Mouse (Mus musculus): ENCODE results near the gene Map2k4.

The Map2k4 gene

DNA sequence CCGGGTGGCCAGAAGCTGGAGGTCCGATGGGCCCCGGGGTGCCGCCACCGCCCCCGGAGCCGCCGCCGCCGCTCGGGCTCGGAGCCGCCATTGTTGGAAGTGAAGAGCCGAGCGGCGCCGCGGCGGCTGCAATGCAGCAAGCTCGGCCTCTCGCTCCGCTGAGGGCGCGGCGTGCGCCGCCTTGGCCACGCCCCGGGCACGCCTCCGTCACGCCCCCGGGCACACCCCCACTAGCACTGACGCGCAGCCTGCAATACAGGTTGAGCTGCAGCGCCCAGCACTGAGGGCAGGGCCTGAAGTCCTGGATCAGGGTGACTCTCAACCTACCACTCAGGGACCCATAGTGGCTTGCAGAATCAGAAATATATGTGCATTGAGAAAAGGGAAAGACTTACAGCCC, at the start of gene Map2k4:
Gene Map2k4, minus strand, starts transcription at position 144 of the 400 bp plus-strand sequence.
- peak; percentile 86 for DNase-seq (ENCODE audit: low spot score)

DNA sequence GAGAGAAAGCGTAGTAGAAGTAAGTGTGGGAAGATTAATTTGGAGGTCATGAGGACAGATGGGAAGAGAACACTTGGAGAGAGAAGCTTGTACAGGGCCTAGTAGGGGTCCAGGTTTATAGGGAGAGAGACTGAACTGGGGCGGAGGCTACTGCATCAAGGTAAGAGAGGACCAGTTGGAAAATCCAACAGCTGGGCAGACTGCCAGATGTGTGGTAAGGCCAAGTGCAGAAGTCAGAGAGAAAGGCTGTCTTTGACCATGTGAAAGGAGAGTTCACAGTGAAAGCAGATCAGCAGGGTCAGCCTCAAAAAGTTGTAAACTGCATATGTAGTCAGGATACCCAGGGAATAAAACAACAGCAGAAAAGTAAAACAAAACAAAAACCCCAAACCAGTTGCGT, 36.5 kb upstream of the Map2k4 start:
- DNase-seq (ENCODE audit: low spot score), result no peak

DNA sequence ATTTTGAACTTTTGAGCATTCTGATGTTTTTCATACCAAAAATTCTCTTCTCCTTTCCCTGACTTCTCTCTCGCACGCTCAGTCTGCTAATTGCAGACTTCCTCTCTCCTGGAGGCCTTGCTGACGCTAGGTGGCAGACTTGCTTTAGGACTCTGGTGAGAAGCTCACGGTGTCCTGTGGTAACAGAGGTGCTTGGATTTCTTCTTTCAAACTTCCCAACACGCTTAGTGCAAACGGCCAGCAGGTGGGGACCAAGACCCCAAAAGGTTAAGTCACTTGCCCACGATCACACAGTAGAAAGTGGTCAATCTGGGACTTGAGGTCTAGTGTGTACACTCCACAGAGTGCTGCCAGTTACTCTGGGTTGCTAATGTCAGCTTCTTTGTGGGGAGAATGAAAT, 32.8 kb upstream of the Map2k4 start:
- peak; percentile 45 for DNase-seq (ENCODE audit: low spot score)

DNA sequence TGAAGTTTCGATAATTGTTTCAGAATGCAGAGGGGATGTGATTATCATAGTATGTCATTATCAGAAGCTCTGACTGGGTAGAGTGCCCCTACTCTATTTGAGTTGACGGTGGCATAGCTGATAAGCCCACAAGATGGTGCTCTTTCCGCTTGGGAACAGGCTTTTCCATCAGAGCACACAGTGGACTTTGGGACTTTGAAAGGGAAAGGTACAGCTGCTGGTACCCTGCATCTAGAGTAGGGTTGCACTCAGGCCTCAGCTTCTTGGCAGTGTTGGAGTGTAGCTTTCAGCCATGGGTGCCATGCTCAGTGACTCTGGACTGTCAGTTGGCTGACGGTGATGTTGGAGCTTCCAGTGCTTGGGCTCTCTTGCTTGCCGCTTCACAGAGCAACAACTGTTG, 32.2 kb upstream of the Map2k4 start:
- DNase-seq (ENCODE audit: low spot score), result no peak

DNA sequence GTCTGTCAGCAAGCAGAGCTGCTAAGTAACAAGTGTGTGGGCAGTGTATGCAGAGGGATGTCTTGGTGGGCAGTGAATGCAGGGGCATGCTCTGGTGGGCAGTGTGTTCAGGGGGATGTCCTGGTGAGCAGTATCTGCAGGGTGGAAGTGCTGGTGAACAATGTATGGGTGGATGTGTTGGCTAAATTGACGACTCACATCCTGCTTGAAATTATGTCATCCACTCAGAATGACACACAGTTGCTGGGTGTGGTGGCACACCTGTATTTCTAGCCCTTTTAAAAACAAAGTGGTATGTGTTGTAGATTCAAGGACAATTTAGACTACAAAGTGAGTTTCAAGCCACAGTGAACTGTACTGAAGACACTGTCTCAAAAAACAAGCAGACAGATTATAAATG, 30.1 kb upstream of the Map2k4 start:
- no peak for DNase-seq (ENCODE audit: low spot score)

DNA sequence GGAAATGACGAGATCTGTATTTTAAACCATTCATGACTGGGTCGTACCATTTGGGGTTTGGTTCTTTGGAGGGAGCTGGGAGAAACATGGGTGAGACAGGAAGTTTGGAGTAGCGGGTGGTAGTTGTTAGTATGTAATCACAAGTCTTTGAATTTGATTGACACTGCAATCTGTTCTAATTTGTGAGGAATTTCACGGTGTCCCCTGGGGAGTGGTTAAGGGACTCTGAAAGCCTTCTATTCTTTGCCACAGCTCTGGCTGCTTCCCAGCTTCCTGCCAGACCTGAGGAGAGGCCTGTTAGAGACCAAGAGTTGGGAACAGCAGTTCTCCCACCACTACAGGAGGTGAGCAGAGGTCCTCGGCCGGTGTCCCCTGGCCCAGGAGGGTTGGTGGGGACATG, 28.1 kb upstream of the Map2k4 start:
- DNase-seq (ENCODE audit: low spot score), result no peak

DNA sequence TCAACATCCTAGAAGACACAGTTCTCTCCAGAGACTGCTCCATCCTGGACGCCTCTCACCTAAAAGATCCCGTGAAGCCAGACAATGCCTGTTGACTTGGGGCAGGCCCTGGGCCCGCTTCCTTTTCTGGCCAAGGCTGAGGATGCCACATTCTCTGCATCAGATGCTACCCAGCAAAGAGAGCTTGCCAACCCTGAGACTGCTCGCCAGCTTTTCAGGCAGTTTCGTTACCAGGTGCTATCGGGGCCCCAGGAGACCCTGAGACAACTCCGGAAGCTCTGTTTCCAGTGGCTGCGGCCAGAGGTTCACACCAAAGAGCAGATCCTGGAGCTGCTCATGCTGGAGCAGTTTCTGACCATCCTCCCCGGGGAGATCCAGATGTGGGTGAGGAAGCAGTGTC, 26.3 kb upstream of the Map2k4 start:
- DNase-seq (ENCODE audit: low spot score), result no peak

DNA sequence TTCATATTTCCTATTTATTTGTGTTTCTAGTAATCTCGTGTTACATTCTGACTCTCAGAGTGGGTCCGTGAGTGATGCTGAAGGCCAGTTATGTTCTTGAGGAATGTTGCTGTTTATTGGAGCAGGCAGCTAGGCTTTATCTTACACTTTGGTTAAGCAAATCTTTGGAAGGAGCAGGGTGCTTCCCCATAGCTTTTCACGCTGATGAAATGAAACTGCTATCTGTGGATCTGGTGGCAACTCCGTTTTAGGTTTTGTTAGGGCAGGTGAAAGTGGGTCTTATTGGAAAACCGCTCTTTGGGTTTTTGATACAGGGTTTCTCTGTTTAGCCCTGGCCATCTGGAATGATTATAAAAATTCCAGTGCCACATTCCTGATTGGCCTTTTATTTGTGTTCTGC, 24.0 kb upstream of the Map2k4 start:
- DNase-seq (ENCODE audit: low spot score), result no peak

DNA sequence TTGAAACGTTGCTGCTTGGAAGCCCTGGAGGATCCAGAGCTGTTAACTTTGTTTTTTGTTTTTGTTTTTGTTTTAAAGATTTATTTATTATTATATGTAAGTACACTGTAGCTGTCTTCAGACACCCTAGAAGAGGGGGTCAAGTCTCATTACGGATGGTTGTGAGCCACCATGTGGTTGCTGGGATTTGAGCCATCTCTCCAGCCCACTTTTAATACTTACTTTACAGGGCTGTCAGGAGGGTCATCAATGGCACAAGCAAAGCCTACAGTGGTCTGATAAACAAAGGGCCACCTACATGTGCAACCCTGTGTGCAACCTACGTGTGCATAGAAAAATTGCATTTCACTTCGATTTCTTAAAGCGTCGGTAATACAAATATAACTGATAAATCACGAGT, 19.5 kb upstream of the Map2k4 start:
- DNase-seq (ENCODE audit: low spot score), result no peak

DNA sequence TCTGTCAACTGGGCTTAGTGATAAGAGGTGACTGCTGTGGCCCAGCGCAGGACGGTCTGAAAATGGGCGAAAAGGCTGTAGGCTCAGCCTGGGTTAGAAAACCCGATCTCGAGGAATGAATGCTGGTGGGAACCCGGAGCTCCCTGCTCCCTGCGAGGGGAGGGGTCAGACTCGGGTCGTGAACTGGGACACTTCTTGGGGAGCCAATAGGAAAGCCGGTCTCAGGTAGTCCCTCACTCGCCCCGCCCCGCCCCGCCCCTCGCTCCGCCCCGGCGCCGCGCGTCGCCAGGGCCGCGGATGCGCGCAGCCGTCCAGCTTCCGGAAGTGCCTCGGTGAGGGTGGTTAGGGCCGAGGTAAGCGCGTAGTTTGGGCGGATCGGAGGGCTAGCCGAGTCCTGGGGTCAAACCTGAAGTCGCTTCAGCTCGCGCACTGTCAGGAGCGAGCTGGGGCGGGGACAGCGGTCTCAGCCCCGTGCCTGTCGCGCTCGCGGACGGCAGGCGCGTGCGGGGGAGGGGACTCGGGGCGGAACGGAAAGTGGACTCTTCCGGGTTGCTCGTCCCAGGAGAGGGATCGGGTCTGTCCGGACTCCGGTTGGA, 18.9 kb upstream of the Map2k4 start, which contains the start of gene Zkscan6:
Gene Zkscan6, plus strand, starts transcription at position 267 of the 596 bp plus-strand sequence.
- DNase-seq (ENCODE audit: low spot score), result peak; percentile 77

DNA sequence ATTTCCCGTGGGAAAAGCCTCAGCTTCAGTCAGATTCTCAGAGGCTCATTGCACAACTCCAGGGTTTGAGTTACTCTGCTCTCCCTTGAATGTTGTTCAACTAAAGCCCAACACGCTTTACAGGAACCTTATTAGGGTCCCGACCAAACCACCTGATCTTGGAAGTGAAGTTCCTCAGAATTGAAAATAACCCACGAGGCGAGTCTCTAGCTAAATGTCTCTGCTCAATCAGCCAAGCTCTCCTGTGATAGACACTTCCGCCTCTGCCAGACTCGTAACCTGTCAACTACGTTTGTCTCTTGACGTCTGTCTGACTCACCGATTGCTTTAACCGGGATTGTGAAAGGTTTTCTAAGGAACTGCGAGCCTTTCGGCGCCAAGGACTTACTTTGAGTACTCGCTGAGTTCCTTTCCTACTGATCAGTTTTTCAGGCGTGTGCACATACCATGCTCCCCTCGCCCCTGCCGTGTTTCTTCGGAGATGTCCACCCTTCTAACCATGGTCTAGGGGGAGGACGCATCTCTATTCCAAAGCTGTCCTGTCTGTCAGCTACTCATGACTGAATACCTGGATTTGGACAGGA, 18.3 kb upstream of the Map2k4 start:
- no peak for DNase-seq (ENCODE audit: low spot score)

DNA sequence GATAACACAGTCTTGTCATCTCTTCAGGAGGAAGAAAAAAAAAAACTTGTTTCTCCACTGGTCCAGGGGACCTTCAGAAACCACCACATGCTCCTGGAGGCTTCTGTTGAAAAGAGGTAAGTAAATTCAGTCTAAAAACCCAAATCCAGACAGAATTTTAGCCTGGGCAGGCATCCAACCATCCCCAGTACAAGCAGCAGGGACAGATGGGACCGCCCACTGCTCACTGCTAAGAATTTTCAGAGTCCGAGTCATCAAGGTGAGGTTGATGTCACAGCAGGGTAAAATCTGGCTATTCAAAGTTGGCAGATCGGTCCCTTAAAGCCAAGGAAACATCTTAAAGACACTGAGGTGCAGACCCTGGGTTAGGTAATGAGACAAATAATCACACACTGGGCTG, 13.8 kb upstream of the Map2k4 start:
- peak; percentile 52 for DNase-seq (ENCODE audit: low spot score)

DNA sequence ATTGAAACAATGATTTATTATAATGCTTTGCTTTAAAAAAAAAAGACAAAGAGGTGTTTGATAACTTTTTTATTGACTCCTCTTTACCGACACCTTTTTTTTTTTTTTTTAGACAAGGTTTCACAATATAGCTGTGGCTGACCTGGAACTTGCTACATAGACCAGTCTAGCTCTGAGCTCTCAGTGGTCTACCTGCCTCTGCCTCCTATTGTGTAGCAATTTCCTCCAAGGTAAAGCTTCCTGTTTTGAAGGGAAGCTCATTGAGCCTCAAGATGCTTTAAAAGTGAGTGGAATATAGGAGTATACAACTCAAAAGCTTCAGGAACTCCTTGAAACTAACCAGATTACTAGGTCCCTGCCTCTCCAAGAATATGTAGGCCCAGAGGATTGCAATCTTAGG, 7.8 kb upstream of the Map2k4 start:
- DNase-seq (ENCODE audit: low spot score), result no peak

DNA sequence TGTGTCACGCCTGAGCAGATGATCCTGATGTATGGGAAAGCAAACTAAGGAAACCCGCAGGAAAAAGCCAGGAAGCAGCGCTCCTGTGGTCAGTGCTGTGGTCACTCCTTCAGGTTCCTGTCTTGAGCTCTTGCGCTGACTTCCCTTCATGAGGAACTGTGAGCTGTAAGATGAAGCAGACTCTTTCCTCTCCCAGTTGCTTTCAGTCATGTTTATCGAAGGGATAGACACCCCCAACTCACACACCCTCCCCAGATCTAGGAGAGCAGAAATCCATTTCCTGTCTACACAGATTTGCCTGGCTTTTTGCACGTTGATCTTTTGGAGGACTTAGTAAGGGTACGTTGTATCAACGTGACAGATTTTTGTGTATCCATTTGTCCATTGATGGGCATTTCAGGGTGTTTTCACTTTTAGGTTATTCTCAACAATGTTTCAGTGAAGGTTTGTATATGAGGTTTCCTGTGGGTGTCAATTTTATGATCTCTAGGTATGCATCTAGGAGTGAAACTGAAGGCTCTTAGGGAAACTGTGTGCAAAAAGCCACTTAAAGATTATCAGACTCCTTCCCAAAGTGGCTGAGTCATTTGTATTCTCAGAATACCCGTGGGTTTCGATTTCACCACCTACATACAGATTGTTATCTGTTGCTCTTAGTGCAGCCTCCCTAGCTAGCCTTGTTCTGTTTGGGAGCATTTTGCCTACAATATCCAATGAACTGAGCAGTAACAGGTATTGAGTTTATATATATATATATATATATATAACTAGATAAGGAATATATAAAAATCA, 6.5 kb upstream of the Map2k4 start:
- no peak for DNase-seq (ENCODE audit: low spot score)

DNA sequence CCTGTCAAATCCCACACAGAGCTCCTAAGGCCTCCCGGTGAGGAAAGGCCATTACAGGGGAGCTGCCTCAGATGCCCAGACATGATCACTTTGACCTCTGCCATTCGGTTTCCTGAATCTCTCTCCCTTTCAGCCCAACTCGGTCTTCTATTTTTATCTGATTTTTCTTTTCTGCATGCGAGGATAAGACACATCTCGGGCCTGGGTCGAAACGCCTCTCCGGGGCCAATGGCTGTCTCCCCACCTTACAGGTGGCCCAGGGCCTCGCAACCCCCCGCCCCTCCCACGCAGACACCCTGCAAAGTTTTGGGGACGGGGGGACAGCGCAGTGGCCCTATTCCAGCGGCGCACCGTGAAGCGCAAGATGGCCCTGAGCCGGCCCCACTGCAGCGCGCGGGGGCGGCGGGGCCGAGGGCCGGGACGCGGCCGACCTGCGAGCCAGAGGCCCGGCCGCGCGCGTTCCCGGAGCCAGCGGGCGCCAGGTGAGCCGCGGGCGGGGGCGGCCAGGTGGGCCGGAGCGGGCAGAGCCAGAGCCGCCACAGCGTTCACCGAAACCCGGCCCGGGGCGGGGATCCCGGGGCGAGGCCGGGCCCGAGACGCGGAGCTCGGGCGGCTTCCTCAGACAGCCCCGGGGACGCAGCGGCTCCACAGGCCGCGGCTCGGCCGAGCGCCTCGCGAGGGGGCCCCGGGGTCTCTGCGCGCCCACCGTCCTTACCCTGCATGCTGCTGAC, 511 bp downstream of the Map2k4 start:
- peak; percentile 34 for DNase-seq (ENCODE audit: low spot score)

DNA sequence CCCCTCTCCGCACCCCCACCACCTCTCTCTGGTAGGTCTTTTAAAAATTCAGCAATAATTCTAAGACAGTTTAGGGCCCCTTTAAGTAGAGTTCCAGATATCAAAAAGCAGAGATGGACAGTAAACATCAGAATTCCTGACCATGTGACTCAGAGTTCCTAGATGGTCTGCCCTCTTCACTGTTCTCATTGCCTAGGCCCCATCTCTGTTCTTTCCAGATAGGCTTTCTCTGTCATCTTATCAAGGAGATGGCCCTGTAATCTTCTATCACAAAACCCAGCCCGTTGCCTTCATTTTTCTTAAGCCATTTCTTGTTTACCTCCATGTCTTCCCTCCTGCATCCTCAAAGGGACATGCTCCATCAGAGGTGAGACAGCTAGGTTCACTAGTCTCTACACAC, 1.9 kb downstream of the Map2k4 start:
- DNase-seq (ENCODE audit: low spot score), result no peak

DNA sequence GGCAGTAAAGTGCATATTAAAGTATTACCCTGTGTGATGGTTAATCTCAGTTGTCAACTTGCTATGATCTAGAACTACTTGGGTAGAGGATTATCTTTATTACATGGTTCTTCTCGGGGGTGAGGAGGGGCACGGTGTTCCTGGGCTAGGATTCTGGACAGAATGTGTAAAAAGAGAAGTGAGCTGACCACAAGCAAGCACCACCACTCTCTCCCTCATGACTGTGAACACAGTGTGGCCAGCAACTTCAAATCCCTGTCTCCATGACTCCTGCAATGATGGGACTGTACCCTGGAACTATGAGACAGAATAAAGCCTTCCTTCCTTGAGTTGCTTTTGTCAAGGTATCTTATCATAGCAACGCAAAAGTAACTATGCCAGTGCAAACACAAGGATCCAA, 6.5 kb downstream of the Map2k4 start:
- no peak for DNase-seq (ENCODE audit: low spot score)

DNA sequence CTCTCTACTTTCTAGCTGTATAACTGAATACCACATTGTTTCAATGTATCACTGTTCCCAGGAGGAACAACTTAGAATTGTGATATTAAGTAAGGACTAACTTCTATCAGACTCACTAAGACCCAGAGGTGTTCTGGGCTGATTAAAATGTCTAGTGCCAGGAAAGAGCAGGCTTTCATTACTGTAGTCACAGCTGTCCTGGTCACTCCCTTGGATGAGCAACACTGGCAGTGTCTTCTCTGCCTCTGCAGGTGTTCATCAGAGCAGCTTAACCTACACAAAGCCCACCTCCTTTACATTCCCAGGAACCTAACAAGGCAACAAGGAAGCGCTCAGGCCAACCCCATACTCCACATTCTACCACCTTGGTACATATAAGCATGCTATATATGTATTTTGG, 8.5 kb downstream of the Map2k4 start:
- no peak for DNase-seq (ENCODE audit: low spot score)

DNA sequence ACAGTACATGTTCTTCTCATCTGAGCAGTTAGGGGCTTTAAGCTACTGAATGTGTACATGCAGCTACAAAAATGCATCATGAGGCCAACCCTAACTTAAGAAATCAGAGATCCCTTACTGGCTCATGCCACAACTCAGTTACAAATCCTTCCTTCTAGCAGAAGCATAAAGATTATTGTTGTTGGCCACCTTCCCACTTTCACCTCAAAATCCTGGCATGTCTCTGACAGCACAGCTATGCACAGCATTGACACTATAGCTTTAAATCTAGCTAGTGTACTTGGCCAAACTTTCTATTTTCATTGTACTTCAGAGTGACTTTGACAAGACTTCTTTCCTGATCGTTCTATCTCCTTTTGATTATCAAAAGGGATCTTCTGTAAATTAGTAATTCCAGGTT, 9.0 kb downstream of the Map2k4 start:
- no peak for DNase-seq (ENCODE audit: low spot score)

DNA sequence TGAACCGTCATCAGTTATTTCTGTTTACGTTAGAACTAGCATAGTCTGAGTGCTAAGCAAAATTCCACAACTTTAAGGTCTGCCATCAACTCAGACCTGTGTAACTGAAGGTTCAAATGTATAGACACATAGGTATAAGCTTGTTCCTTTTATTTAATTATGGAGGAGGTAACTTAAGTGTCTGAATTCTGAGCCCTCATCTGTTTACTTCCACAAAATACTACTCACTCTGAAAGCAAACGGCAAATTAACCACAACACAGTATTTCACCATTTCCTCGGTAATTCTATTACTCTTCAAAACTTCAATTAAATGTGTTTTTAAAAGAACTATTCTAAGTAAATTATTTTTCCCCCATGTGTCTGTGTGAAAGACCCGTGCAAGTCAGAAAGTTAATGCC, 10.3 kb downstream of the Map2k4 start:
- DNase-seq (ENCODE audit: low spot score), result no peak

DNA sequence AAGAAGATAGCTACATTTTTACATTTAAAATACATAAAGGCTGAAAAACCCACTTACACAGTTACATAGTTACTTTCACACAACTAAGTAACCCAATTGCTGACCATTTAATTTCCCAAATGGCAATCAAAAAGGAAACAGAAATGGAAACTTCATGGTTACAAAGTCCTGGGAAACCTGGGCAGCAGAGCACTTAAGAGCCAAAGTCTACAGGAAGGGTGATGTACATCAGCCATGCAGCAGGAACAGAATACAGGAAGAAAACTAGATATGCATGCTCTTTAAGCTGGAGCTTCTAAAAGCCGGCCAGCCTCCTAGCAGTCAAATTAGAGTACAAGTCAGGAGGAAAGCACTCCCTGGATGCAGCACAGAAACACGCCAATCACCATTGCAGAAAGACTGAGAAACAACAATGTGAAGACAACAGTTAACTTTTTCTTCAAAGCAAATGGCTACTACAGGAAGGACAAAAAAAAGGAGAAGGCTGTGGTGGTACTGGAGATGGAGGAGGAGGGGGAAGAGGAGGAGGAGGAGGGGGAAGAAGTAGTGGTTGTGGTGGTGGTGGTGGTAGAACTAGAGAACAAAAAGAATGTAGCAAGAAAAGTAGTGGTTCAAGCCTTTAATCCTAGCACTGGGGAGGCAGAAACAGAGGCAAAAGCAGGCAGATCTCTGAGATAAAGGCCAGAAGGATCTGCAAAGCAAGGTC, 11.0 kb downstream of the Map2k4 start:
- no peak for DNase-seq (ENCODE audit: low spot score)

DNA sequence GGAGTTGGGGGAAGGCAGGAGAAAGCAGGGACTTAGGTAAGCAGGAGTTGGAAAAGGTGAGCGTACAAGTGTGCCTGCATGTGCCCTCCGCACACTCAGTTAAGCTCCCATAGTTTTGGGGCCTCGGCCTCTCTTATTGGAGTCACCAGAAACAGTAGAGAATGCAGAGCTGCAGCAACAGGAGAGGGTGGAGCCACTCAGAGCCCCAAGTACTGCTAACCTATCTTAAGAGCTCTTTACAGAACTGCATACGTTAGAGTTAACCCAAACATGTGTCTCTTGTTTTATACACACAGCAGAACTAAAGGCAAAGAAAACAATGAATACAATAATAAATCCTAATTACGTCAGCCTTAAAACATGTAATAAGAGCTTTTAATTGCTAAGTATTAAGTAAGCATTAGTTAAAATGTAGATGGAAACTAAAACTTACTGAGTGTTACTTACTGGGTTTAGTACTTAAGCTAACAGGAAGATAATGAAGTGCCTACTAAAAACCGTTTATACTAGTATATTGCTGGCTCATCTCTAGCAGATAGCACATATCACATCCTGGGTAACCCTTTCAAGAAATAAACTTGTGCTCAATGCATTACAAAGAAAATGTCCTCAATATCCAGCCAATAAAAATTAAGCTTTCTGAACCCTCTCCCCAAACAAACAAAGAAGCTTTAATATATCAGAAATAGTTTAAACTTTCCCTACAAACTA, 14.0 kb downstream of the Map2k4 start:
- DNase-seq (ENCODE audit: low spot score), result no peak

All from left cerebral cortex, adult 11 months (tissue).